Mouse (Mus musculus): ENCODE measurements around the gene Cyth3.

Gene Cyth3

GRCm38 (mm10) chr5:143621893-143622622, at the start of gene Cyth3:
Cyth3 (plus strand) TSS chr5:143622447.
- DNase-seq, result peak; percentile 90

- DNase-seq, result no peak
Observed at GRCm38 (mm10) chr5:143573067-143573466, 49.2 kb upstream of the Cyth3 start.

DNA sequence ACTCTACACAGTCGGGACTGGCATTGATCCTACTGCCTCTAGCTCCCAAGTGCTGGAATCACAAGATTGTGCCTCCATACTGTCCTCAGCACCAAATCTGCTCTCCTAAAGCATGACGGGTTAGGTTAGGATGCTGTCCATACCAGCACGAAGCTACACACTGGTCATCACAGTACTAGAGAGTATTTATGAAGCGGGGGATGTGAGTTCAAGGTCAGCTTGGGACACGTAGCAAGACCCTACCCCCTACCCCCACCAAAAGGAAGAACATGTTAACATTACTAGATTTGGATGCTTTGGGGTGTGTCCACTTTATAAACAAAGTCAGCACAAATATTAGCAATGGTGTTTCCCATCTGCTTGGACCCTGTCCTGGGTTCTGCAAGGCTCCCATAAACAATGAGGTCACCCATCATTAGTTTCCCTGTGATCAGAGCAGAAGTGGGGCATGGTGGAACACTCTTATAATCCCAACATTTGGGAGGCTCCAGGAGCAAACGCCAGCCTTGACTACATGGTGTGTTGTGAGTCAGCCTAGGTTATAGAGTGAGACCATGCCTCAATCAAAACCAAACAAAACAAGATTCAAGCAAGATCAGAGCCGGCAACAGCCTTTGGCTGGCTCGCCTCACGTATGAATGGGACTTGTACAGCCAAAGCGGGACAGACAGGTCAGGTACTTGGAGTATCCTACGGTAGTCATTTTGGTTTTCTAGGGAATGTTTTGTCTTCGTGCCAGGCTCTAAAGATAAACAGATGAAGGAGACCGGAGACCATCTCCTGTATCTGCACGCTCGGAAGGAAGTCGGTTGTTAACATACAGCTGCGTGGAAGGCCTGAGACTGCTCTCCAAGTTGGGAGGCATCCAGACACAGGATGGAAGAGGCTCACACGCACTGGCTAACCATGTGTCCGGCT, 47.7 kb upstream of the Cyth3 start:
- DNase-seq, result no peak

GRCm38 (mm10) chr5:143579537-143580203, 42.6 kb upstream of the Cyth3 start:
- DNase-seq, result no peak

DNA sequence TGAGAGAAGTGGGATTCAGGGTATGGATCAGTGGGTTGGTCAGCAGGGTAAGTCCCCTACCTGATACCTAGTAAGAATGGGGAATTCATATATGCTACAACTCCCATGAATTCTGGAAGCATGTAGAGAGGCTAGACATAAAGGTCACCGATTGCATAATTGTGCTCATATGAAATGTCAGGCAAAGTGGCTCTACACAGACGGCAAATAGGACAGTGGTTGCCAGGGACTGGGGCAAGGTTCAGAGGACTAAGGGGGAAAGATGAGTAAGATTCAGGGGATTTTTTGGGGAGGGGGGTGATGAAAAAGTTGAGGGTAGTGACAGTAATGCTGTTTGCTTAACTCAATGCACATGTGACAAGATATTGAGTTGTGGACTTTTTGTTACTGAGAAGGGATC, 41.3 kb upstream of the Cyth3 start:
- DNase-seq, result no peak

GRCm38 (mm10) chr5:143581874-143582273, 40.4 kb upstream of the Cyth3 start:
- no peak for DNase-seq

DNA sequence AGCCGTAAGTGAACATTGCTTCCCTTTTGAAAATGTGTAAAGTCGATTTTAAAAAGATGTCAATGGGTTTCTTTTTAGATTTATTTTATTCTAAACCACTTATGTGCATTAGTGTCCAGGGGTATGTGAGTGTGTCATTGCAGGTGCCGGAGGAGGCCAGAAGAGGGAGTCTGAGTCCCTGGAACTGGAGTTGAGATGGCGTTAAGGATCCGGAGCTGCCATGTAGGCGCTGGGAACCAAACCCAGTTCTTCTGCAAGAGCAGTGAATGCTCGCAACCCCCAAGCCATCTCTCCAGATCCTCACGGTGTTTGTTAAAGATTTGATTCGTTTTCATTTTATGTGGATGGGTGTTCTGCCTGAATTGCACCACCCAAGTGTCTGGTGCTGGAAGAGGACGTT, 39.2 kb upstream of the Cyth3 start:
- no peak for DNase-seq

- no peak for DNase-seq
Observed at GRCm38 (mm10) chr5:143584982-143585381, 37.3 kb upstream of the Cyth3 start.

GRCm38 (mm10) chr5:143586386-143586785, 35.9 kb upstream of the Cyth3 start:
- DNase-seq, result no peak

GRCm38 (mm10) chr5:143589108-143589507, 33.1 kb upstream of the Cyth3 start:
- DNase-seq, result peak; percentile 46

- no peak for DNase-seq
Observed at GRCm38 (mm10) chr5:143592926-143593325, 29.3 kb upstream of the Cyth3 start.

DNA sequence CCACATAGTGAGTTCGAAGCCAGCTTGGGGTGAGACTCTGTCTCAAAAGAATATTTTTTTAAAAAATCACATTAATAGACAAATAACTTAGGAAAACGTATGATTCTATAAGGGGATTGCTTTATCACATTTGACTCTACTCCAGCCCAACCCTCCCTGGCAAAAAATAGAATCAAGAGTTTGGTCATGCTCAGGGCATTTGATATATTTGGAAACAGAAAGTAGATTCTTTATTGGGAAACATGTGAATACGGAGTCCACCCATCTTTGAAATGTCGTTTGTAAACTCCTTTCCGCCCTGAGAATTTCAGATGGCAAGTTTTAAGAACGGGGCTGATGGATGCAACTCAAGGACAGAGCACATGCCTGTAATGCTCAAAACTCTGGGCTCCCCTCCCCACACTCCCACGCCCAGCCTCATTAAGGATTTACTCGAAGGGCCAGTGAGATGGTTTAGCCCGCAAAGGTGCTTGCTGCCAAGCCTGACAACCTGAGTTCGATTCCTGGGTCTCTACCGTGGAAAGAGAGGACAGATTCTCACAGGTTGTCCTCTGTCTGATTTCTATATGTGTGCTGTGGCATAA, 28.6 kb upstream of the Cyth3 start:
- no peak for DNase-seq

DNA sequence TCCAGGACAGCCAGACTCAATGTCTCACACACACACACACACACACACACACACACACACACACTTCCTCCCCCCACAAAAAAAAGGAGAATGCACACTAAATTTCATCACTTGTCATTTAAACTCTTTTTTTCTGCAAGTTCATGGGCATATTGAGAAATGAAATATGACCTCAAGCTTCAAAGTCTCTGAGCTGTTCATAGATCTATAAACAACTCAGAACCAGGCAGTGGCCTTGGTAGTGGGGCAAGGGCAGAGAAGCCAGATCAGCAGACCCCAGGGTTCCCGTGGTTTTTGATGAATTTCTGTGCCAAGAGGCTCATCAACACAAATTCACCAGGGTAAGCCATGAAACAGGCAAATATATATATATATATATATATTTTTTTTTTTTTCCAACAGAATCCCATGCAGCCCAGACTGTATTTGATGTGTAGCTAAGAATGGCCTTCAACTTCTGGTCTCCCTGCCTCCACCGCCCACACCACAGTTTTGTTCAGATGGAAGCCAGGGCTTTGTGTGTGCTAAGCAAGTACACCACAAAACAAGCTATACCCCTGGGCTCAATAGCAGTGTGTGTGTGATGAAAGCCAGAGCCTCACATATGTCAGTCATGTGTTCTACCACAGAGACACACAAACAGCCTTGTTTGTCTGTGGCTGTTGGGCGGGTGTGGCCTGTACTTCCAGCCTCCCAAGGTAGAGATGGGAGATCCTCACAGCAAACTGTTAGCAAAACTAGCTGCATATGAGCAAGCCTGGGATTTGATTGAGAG, 27.8 kb upstream of the Cyth3 start:
- no peak for DNase-seq

GRCm38 (mm10) chr5:143602051-143602450, 20.2 kb upstream of the Cyth3 start:
- no peak for DNase-seq

- no peak for DNase-seq
Observed at GRCm38 (mm10) chr5:143604157-143604774, 18.0 kb upstream of the Cyth3 start.

- no peak for DNase-seq
Observed at GRCm38 (mm10) chr5:143606756-143607155, 15.5 kb upstream of the Cyth3 start.

GRCm38 (mm10) chr5:143608175-143608574, 14.1 kb upstream of the Cyth3 start:
- DNase-seq, result peak; percentile 53

DNA sequence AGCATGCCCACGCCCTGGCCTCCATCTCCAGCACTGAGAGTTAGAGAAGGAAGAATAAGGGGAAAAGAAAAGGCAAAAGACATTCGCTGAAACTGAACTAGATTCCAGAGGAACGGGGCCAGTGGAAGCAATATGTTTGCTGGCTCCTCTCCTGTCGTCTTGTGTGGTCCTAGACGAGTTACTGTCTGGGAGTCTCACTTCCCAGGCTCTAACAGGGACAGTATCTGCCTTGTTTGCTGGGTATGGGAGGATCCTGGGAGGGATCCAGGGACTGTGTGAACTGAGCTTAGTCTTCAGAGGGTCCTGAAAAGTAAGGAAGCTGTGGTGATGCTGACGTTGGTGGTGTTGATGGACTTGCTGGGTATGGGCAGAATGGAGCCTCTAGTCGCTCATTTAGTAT, 10.3 kb upstream of the Cyth3 start:
- DNase-seq, result no peak

DNA sequence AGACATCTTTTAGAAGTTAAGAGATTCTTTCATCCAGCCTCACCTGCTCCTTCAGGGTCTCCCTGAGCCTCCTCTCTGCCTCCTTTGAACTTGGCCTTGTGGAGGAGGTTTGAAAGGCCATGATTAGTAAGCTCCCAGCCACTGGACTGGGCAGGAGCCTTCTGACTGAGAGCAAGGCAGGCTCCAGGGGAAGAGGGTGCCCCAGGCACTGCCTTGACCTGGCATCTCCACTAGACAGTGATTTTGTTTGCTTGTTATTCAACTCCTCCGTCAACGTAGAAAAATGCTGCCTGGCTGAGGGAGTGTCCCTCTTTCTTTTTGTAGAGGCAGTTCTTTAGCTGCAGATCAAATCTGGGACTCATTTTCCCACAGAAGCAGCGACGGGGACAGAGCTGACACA, 9.0 kb upstream of the Cyth3 start:
- DNase-seq, result no peak

DNA sequence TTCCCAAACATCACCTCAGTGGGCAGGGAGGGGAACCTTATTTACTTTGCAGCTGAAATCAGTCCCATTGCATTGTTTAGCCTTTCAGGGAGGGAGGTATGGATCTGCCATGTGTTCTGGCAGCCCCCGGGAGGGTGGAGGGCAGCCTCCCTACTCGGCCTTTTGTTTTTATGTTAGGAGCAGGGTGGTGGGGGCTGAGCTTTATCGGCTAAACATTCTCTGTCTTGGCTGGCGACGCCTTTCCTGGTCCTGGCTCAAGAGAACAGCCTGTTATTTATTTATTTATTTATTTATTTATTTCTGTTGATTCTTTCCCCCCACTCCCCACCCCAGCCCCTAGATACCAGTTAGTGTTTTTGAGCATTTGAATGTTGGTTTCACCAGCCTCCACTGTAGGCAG, 7.7 kb upstream of the Cyth3 start:
- DNase-seq, result no peak

DNA sequence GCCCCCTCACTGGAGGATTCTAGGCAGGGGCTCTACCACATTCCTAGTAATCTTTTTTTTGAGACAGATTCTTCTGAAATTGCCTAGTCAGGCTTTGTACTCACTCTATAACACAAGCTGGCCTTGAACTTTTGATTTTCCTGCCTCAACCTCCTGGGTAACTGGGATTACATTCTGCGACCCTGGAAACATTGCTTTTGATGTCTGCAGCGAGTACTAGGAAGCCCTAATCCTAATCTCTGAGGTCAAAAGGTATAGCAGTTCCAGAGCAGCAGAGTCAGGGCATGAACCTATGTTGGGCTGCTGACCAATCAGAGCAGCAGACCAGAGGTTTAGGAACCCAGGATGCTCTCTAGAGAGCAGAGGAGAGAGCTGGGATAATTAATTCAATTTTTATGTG, 6.9 kb upstream of the Cyth3 start:
- no peak for DNase-seq

DNA sequence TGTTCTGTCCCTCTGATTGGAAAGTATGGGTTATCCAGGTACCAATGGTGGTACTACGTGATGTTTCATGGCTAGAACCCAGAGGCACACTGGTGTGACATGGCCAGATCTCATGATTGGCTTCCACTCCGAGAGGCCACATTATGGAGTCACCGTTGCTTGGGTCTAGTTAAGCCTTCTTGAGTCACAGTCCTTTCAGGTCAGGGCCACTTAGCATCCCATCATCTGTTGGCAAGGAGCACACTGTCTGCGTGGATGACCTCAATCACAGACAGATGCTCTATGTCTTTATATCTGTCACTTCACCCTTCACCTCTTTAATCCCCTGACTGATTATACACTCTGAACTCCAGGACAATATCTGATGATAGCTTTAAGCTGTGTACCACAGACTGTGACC, 6.1 kb upstream of the Cyth3 start:
- DNase-seq, result no peak
